Mouse (Mus musculus) embryo, embryonic 11 days (tissue): ENCODE data around the gene Gpd1.

Experiments
- DNase-seq: peaks from one replicate; pipeline ENCODE4 v3.0.0-alpha.2; 2015

Gpd1 gene

GRCm38 (mm10) chr15:99772925-99773324 is 55.6 kb downstream of the Gpd1 start:
- DNase-seq: no peak
